Mouse (Mus musculus) cerebellum, adult 11 months (tissue): Measurements from ENCODE around the gene Itgav.

Experiments
- DNase-seq: peaks from one replicate; pipeline ENCODE4 v3.0.0; 2022

Itgav gene

GRCm38 (mm10) chr2:83723921-83724826 lies at the start of gene Itgav:
TSS of gene Itgav (plus strand) at chr2:83724397.
- DNase-seq, result peak; percentile 82

- no peak for DNase-seq
Measured at GRCm38 (mm10) chr2:83674421-83674820, 49.8 kb upstream of the Itgav start.

- DNase-seq, result no peak
Measured at GRCm38 (mm10) chr2:83674896-83675295, 49.3 kb upstream of the Itgav start.

DNA sequence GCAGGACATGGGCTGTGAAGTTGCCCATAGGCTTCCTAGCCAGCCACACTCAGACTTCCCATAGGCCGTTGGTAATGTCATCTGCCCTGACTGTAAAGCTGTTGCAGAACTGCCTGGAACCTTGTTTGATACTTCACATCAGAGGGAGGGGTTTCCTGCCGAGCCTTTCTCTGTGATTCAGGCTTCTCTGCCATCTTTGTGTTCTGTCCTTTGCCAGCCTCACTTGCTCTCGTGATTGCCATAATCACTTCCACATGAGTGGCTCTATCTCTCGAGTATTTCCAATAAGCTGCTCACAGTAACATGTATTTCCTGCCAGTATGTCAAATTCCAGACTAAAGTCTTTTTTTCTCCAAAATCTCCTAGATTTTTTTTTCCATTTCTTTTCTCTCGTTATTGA lies 48.5 kb upstream of the Itgav start:
- DNase-seq, result no peak

GRCm38 (mm10) chr2:83676226-83676870 lies 47.8 kb upstream of the Itgav start:
- no peak for DNase-seq

DNA sequence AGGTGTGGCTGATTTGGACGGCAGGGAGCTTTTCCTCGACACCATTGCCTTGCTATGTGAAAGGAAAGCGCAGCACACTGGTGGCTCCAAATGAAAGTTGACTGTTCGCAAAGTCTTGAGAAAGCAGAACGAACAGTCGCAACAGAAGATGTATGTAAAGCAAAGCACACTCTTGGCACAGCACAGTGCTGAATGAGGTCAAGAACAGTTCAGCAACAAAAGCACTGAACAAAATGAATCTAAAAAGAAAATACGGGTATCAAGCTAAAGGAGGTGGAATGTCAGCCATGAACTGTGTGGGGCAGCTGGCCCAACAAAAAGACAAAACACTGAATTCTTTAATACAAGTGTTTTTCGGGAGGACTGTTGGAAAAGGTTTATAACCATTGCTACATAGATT lies 42.9 kb upstream of the Itgav start:
- no peak for DNase-seq

DNA sequence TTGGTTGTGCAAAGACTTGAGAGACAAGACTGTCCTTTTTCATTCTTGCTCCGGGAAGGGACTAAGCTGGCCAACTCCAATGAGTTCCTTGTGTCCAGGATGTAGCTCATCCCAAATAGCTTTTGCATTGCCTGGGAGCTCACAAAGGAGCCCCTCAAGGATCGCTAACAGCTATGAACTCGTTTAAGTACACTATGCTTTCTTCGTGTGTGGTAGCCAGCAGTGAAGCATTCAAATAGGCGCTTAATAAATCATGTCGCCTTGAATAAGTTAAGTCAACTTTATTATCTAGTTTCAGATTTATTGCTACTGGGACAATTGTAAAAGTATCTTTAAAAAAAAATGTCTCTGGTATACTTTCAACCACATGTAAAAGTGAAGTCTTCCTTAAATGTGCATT lies 42.4 kb upstream of the Itgav start:
- DNase-seq, result no peak

DNA sequence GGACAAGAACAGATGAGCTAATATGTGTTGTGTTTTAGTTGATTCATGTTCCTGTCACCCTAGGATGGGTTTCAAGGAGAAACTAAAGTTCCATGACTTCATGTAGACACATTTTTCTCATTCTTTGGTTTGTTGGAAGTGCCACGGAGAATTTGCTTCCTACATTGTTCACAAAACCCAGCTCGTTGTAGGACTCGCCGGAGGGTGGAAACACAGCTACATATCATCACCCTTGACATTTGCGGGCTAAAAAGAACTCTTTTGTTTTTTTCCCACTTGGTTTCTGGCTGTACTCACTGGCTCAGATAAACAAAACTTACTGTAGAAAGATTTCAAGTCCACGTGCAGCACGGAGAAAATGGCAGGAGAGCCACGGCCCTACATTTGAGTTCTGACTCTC lies 41.9 kb upstream of the Itgav start:
- no peak for DNase-seq

DNA sequence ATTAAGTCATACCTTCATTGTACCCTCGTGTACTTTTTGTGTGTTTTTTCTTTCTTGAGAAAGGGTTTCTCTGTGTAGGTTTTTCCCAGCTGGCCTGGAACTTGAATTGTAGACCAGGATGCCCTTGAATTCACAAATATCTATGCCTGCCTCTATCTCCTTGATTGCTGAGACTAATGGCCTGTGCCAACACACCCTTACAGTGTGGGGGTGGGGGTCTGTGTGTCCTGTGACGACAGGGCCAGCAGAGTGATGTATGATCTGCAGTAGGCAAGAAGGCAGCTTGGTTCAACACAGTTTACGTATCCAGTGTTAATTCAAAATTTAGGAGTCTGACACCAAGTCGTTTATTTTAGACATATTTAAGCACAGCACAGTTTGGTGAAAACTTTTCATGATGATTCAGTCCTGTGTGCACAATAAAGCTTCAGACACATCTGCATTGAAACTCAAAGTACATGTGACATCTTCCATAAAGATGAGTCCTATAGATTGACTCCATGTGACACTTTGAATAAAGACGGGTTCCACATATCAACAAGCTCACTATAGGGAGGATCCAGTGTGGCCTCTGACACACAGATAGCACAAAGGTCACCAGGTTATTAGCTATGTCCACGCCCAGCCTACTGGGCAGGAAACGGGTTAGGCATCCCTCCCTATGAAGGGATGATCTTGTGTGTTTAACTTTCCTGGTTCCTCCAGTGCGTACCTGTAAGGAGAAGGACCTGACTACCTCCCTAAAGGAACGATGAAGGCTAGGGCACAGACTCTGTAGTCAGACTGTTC lies 40.3 kb upstream of the Itgav start:
- DNase-seq, result no peak

GRCm38 (mm10) chr2:83684691-83685090 lies 39.5 kb upstream of the Itgav start:
- DNase-seq, result no peak

DNA sequence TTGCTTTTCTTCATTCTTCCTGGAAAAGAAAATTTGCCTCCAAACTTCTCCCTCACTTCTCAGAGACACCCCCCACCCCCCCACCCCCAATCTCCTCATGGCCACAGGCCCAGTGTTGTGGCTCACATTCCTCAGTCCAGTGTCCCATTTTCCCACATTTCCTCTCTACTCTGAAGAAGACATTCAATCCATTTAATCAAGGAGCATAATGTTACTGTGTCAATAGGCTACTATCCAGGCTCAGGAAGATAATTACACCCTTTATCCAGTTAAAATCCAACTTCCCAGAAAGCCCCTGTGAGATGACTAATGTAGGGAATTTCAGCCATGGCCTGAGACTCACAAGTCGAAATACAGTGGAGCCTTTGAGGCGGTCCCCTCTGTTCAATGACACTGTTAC lies 33.8 kb upstream of the Itgav start:
- no peak for DNase-seq

GRCm38 (mm10) chr2:83692651-83693545 lies 31.3 kb upstream of the Itgav start:
- DNase-seq, result no peak

GRCm38 (mm10) chr2:83694061-83694460 lies 30.1 kb upstream of the Itgav start:
- no peak for DNase-seq

- DNase-seq, result no peak
Measured at GRCm38 (mm10) chr2:83695345-83696247, 28.6 kb upstream of the Itgav start.

GRCm38 (mm10) chr2:83698484-83698883 lies 25.7 kb upstream of the Itgav start:
- DNase-seq, result no peak

GRCm38 (mm10) chr2:83699324-83699723 lies 24.9 kb upstream of the Itgav start:
- DNase-seq, result no peak

DNA sequence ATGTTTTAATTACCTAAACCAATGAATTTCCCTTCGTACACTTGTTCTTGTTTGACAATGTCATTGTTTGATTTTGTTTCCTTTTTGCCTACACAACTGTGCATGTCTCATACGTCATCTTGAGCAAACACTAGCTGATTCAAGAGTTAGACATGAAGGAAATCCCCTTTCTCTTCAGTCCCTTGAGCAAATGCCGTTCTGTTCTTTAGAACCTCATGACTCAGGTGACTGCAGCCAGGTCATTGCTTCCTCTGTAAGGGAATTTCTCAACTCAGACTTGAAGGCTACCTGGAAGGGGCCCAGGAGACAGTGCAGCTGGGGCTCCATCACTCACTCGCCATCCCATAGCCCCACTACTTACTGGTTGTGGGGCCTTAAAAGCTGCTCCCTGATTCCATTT lies 23.5 kb upstream of the Itgav start:
- no peak for DNase-seq

- no peak for DNase-seq
Measured at GRCm38 (mm10) chr2:83702411-83702810, 21.8 kb upstream of the Itgav start.

GRCm38 (mm10) chr2:83705580-83706158 lies 18.5 kb upstream of the Itgav start:
- no peak for DNase-seq

DNA sequence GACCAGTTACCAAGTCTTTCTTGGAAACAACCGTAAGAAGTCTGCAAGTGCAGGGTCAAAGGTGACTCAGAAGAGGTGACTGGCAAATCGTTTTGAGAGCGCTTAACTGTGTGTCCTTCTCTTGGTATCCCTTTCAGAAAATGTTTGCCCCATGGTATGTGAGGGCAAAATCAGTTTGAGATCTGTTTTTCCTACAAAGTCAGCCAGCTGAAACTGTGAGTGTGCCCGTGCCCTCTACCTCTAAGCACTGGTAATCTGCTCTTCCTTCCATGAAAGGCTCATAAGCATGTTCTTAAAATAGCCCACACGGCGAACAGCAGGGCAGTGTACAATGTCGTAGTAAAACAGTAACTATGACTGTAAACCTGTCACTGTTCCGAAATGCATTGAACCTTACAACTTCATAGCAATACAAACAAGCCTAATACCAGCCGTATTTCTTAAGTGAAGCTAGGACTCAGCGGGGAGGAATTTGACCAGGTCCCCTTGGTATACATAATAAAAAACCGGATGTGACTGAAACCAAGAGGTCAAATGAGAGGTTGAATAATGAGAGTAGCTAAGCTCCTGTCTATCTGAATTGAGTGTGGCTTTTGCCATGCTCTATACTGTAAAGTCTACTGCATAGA lies 14.2 kb upstream of the Itgav start:
- no peak for DNase-seq
